Mouse (Mus musculus) olfactory bulb, adult 2 months (tissue): Measurements from ENCODE around the gene Eva1b.

Experiments used
- CTCF ChIP-seq: fragments of 200-500 bp; IDR thresholded peaks from 2 replicates; pipeline ENCODE4 v1.5.1; 2012; ENCODE audit warnings: low read depth, mild to moderate bottlenecking, low read length, moderate library complexity; ENCODE audit not compliant: insufficient read depth
- POLR2A ChIP-seq: fragments of 200-500 bp; IDR thresholded peaks from 2 replicates; pipeline ENCODE4 v1.6.1; 2012; ENCODE audit warnings: mild to moderate bottlenecking, low read depth, low read length, moderate library complexity; ENCODE audit not compliant: insufficient read depth

- TF ChIP-seq CTCF, result peak; percentile 36; the same call in 1 of the 2 replicates
- peak; percentile 93 for TF ChIP-seq POLR2A
Observed at GRCm38 (mm10) chr4:126103590-126104068, 43.9 kb upstream of the Eva1b start, which contains the start of gene Stk40.
